Mouse (Mus musculus) hindbrain, embryonic 13.5 days (tissue): ENCODE measurements around the gene Tmod4. TPM values are rescaled to one million over a fixed set of nuclear protein-coding genes. Genes with fewer than 3 reads are reported as not detected.
"Not testable (repeated sequence)": the region's sequence is repeated elsewhere in the genome, so short reads cannot be mapped to it uniquely, and the experiment has no call there.

Source experiments
- ATAC-seq: fragments of 200-750 bp; cut with Nextera tagmentation; 2 replicates; pipeline ENCODE4 v1.8.0; 2017; ENCODE audit warnings: moderate TSS enrichment; ENCODE audit not compliant: low FRiP score
- H3K27ac ChIP-seq: fragments of 300-500 bp; sonication (generic); 2 replicates; pipeline ENCODE4 v1.5.1; 2015; ENCODE audit warnings: inconsistent platforms, mild to moderate bottlenecking, moderate library complexity
- H3K27me3 ChIP-seq: fragments of 300-500 bp; sonication (generic); 2 replicates; pipeline ENCODE4 v1.6.1; 2015; ENCODE audit warnings: mild to moderate bottlenecking, inconsistent platforms
- H3K36me3 ChIP-seq: fragments of 300-500 bp; sonication (generic); 2 replicates; pipeline ENCODE4 v1.6.1; 2015; ENCODE audit warnings: mild to moderate bottlenecking, inconsistent platforms
- H3K4me1 ChIP-seq: fragments of 300-500 bp; sonication (generic); replicated peaks from 2 replicates; pipeline ENCODE4 v1.6.1; 2015; ENCODE audit warnings: inconsistent platforms
- H3K4me2 ChIP-seq: fragments of 300-500 bp; sonication (generic); 2 replicates; pipeline ENCODE4 v1.6.1; 2015; ENCODE audit warnings: inconsistent platforms, mild to moderate bottlenecking, moderate library complexity
- H3K4me3 ChIP-seq: fragments of 300-500 bp; sonication (generic); 2 replicates; pipeline ENCODE4 v1.5.1; 2015; ENCODE audit warnings: mild to moderate bottlenecking, inconsistent platforms
- H3K9ac ChIP-seq: fragments of 300-500 bp; sonication (generic); 2 replicates; pipeline ENCODE4 v1.6.1; 2015; ENCODE audit warnings: mild to moderate bottlenecking, inconsistent platforms
- H3K9me3 ChIP-seq: fragments of 300-500 bp; sonication (generic); 2 replicates; pipeline ENCODE4 v1.6.1; 2016; ENCODE audit warnings: inconsistent platforms
- WGBS: fragments of 180-500 bp; shearing (Covaris S2); methylation state at CpG from one replicate; pipeline ENCODE4 v1.1.7; 2015; 5-methylcytosine and 5-hydroxymethylcytosine counted together
- polyA plus RNA-seq: library from polyadenylated mRNA; unstranded; fragments of >200 nt; fragmentation: Nextera tagmentation; extraction: Ambion mirVana; gene quantifications from 2 replicates; pipeline ENCODE4 v1.2.1, GENCODE M21; 2015

Tmod4 gene
- 0.99 and 1.5 TPM in 2 replicates for polyA plus RNA-seq

DNA sequence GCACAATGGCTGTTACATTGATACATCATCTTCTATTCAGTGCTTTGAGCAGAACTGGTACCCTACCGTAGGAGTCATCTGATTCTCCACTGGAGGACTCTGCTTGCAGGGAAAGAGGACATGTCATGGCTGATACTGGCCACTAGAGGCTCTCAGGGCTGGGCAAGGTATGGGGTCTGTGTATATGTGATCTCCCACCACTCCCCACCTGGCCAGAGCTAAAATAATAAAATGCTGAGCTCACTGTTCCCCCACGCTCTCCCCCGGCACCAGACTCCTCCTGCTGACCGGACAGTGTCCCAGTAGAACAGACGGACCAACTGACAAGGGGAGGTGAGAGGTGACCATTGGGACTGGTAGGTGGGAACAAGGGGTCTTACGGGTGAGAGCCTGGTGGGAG is at the start of gene Tmod4:
Tmod4 (plus strand) TSS at position 231 of the 400 bp plus-strand sequence.
- H3K27ac ChIP-seq = peak within 1 kb of the TSS; percentile 30; the same call in 1 of the 2 replicates
- H3K27me3 ChIP-seq = no peaks in the 10 kb centered on the region
- H3K36me3 ChIP-seq = peaks cover 51% of the 10 kb centered on the region
- no peak within 1 kb of the TSS for H3K9ac ChIP-seq
- no peak within 1 kb of the TSS for H3K4me3 ChIP-seq
- 68% methylated on average over 6 of the region's 6 CpGs for WGBS
- no peak; the same call in 1 of the 2 replicates for ATAC-seq
- H3K4me2 ChIP-seq = no peak within 1 kb of the TSS
- peaks cover 8% of the 10 kb centered on the region; the same call in 1 of the 2 replicates for H3K4me1 ChIP-seq
- no peaks in the 10 kb centered on the region for H3K9me3 ChIP-seq

- Histone ChIP-seq H3K4me1 (no peaks in the 10 kb centered on the region), H3K27ac (no peak overlapping the region), H3K9ac (no peak overlapping the region), H3K4me3 (no peak overlapping the region), H3K36me3 (peaks cover under 1% of the 10 kb centered on the region; the same call in 1 of the 2 replicates), H3K27me3 (no peaks in the 10 kb centered on the region), H3K9me3 (no peaks in the 10 kb centered on the region), H3K4me2 (no peak overlapping the region)
- 96% methylated on average over 1 of the region's 1 CpGs for WGBS
- ATAC-seq = no peak
Measured at GRCm38 (mm10) chr3:95088071-95088470, 36.2 kb upstream of the Tmod4 start.

DNA sequence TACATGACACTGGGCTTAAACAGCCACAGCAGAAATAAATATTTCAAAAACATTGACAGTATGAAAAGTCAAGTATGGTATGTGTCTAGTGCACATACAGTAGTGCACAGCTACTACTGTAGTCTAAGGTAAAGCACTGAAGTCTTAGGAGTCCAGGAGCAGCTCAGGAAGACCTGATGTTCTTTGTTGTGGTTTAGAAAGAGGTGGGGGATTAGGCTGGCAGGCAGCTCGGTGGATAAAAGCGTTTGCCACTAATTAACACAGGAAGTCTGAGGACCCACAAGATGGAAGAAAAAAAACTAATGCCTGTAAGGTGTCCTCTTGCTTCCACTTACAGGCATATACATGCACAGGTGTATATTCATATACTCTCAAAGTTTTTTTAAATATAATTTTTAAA is 23.4 kb upstream of the Tmod4 start:
- Histone ChIP-seq H3K9me3 (no peaks in the 10 kb centered on the region), H3K9ac (no peak overlapping the region), H3K4me1 (peaks cover 26% of the 10 kb centered on the region), H3K27ac (no peak overlapping the region), H3K4me3 (no peak overlapping the region), H3K36me3 (peaks cover 8% of the 10 kb centered on the region), H3K27me3 (no peaks in the 10 kb centered on the region), H3K4me2 (no peak overlapping the region)
- 69% methylated on average over 2 of the region's 2 CpGs for WGBS
- ATAC-seq = no peak

DNA sequence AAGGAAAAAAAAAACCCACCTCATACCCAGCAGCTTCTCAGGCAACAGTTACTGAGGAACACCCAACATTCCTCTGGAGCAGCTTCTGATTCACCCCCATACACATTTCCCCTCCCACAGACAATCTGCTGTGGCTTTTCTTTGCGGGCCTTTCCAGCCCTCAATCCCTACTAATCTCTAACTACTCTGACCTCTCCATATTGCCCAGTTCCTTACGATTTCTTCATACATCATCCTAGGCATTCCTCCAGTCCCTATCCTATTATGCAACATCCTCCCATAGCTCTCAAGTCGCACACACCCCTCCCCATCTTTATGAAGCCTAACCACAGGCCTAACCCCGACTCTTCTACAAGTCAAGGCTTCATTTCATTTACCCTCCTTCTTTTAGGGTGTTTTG is 19.2 kb upstream of the Tmod4 start:
- Histone ChIP-seq H3K27ac (no peak overlapping the region), H3K36me3 (0 out of 2 replicates have a peak, but pooled peaks cover 3% of the 10 kb centered on the region), H3K4me3 (peak overlapping the region; percentile 71), H3K9me3 (no peaks in the 10 kb centered on the region), H3K4me2 (peak overlapping the region; percentile 83), H3K27me3 (no peaks in the 10 kb centered on the region), H3K4me1 (peaks cover 21% of the 10 kb centered on the region), H3K9ac (peak overlapping the region; percentile 91)
- no peak for ATAC-seq
- 75% methylated on average over 4 of the region's 4 CpGs for WGBS

GRCm38 (mm10) chr3:95105586-95106337 is 18.5 kb upstream of the Tmod4 start:
- Histone ChIP-seq H3K36me3 (0 out of 2 replicates have a peak, but pooled peaks cover 3% of the 10 kb centered on the region), H3K9me3 (no peaks in the 10 kb centered on the region), H3K4me2 (peak overlapping the region; percentile 83), H3K4me1 (peaks cover 21% of the 10 kb centered on the region), H3K4me3 (peak overlapping the region; percentile 71), H3K9ac (peak overlapping the region; percentile 91), H3K27ac (peak overlapping the region; percentile 91), H3K27me3 (no peaks in the 10 kb centered on the region)
- no peak for ATAC-seq
- WGBS = under 1% methylated on average over 16 of the region's 16 CpGs

- Histone ChIP-seq H3K4me3 (peak within 1 kb of the TSS; percentile 71), H3K36me3 (0 out of 2 replicates have a peak, but pooled peaks cover 3% of the 10 kb centered on the region), H3K9ac (peak within 1 kb of the TSS; percentile 91), H3K4me2 (peak within 1 kb of the TSS; percentile 83), H3K9me3 (no peaks in the 10 kb centered on the region), H3K4me1 (peaks cover 16% of the 10 kb centered on the region), H3K27me3 (no peaks in the 10 kb centered on the region), H3K27ac (peak within 1 kb of the TSS; percentile 91)
- peak; percentile 91 for ATAC-seq
- WGBS = under 1% methylated on average over 51 of the region's 51 CpGs
Measured at GRCm38 (mm10) chr3:95106338-95107117, 17.7 kb upstream of the Tmod4 start, which contains the start of gene Pip5k1a. TSS of gene Pip5k1a (minus strand) at chr3:95106930.

DNA sequence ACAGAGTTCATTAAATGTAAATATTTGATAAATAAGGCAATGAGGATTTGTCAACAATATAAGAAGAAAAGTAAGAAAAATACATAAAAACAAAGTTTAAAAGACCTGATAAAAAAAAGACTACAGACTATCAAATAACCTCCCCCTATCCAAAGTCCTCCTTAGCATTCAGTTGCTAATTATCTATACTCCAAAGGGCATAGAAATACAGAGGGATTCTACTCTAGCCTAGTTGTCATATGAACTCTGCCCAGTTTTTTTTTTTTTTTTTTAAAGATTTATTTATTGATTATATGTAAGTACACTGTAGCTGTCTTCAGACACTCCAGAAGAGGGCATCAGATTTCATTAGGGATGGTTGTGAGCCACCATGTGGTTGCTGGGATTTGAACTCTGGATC is 17.0 kb upstream of the Tmod4 start:
- not testable (repeated sequence) for H3K36me3 ChIP-seq, ATAC-seq, H3K9me3 ChIP-seq, H3K27me3 ChIP-seq, H3K27ac ChIP-seq, H3K9ac ChIP-seq
- H3K4me3 ChIP-seq = peak overlapping the region; percentile 71
- peak overlapping the region; percentile 64 for H3K4me2 ChIP-seq
- peaks cover 15% of the 10 kb centered on the region for H3K4me1 ChIP-seq

GRCm38 (mm10) chr3:95107898-95108297 is 16.4 kb upstream of the Tmod4 start:
- H3K4me1 ChIP-seq = peaks cover 21% of the 10 kb centered on the region
- no peak for ATAC-seq
- no peak overlapping the region for H3K4me3 ChIP-seq
- H3K4me2 ChIP-seq = no peak overlapping the region
- H3K27ac ChIP-seq = no peak overlapping the region
- H3K9ac ChIP-seq = no peak overlapping the region
- H3K9me3 ChIP-seq = no peaks in the 10 kb centered on the region
- 76% methylated on average over 2 of the region's 2 CpGs for WGBS
- H3K36me3 ChIP-seq = no peaks in the 10 kb centered on the region
- no peaks in the 10 kb centered on the region for H3K27me3 ChIP-seq

GRCm38 (mm10) chr3:95110911-95111726 is 13.2 kb upstream of the Tmod4 start, which contains the start of gene Vps72:
TSS of gene Vps72 (plus strand) at chr3:95111022.
- Histone ChIP-seq H3K27me3 (no peaks in the 10 kb centered on the region), H3K4me2 (peak within 1 kb of the TSS; percentile 53), H3K9ac (peak within 1 kb of the TSS; percentile 83), H3K9me3 (no peaks in the 10 kb centered on the region), H3K4me3 (peak within 1 kb of the TSS; percentile 65), H3K27ac (peak within 1 kb of the TSS; percentile 98), H3K4me1 (peaks cover 14% of the 10 kb centered on the region), H3K36me3 (peaks cover 16% of the 10 kb centered on the region)
- peak; percentile 66 for ATAC-seq
- under 1% methylated on average over 54 of the region's 54 CpGs for WGBS

DNA sequence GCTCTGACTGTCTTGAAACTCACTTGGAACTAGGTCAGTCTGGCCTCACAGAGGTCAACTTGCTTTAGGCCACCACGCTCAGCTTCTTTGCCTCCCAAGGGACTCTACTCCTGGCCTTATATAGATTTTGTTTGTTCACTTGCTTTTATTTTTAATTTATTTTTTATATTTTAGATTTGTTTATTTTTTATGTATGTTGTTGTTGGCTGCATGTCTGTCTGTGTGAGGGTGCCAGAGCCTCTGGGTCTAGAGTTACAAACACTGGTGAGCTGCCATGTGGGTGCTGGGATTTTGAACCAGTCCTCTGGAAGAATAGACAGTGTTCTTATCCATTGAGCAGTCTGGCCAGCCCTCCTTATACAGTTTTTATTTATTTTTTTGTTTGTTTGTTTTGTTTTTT is 11.5 kb upstream of the Tmod4 start:
- H3K9ac ChIP-seq = no peak overlapping the region; the same call in 1 of the 2 replicates
- peak overlapping the region; percentile 53 for H3K4me2 ChIP-seq
- 85% methylated on average over 1 of the region's 1 CpGs for WGBS

GRCm38 (mm10) chr3:95117751-95118150 is 6.5 kb upstream of the Tmod4 start:
- no peaks in the 10 kb centered on the region for H3K9me3 ChIP-seq
- no peak overlapping the region for H3K9ac ChIP-seq
- no peak overlapping the region for H3K4me2 ChIP-seq
- H3K27me3 ChIP-seq = no peaks in the 10 kb centered on the region
- ATAC-seq = no peak
- 94% methylated on average over 2 of the region's 2 CpGs for WGBS
- H3K27ac ChIP-seq = no peak overlapping the region
- H3K4me1 ChIP-seq = peaks cover 5% of the 10 kb centered on the region
- H3K36me3 ChIP-seq = peaks cover 73% of the 10 kb centered on the region
- H3K4me3 ChIP-seq = no peak overlapping the region

More for the DNA sequence above, 11.5 kb upstream of the Tmod4 start:
- Histone ChIP-seq H3K36me3 (peaks cover 24% of the 10 kb centered on the region), H3K4me3 (peak overlapping the region; percentile 65; the same call in 1 of the 2 replicates), H3K27me3 (no peaks in the 10 kb centered on the region), H3K9me3 (no peaks in the 10 kb centered on the region), H3K27ac (no peak overlapping the region), H3K4me1 (peaks cover 14% of the 10 kb centered on the region)
- no peak for ATAC-seq
